Comparison of ENCODE assay signal across 11 mouse cellular contexts in the genomic region with DNA sequence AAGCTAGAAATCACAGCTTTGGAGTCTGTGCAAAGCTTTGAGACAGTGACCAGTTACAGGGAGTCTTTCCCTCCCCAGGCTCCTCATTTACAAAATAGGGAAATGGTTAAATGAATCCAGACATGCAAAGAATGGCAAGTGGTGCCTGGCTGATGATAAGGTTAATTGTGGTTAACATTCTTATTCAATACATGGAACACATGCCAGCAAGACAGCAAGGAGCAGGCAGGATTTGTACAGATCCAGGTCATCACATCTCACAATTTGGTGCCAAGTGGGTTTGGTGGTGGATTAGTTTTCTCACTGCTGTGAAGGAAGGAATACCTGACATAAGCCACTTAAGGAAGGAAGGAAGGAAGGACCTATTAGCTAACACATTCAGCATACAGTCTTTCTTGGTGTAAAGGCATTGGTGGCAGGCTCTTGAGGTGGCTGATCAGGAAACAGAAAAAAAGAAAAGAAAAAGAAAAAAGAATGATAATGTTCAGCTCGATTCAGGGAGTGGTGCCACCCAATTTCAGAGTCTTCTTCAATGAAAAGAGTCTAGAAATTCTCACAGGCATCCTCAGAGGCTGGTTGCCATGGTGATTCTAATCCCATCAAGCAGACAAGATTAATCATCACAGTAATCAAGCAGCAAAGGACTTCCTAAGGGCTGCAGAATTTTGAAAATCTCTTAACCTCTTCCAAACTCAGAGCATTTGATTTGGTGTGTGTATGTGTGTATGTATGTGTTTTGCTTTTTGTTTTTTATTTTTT. TPM values are rescaled to one million over a fixed set of nuclear protein-coding genes. Genes with fewer than 3 reads are reported as not detected.
DNase-seq lines count a peak whose midpoint lies in the region; ATAC-seq and TF ChIP-seq lines count a peak whose summit lies in the region.
"Had no signal": no experiment of that assay in that cellular context is flagged by ENCODE, and none has a peak within 500 bp of the region (broad histone marks: within the 10 kb centered on the region; RNA-seq: fewer than 3 reads in every experiment).

No protein-coding gene starts in this region.

- H3K9ac ChIP-seq in forebrain, embryonic 12.5 days = no peak overlapping the region
- H3K9ac ChIP-seq in midbrain, embryonic 11.5 days (ENCODE audit: low read length) = no peak overlapping the region
- H3K9ac ChIP-seq: embryonic facial prominence, embryonic 15.5 days; kidney, embryonic 15.5 days; lung, embryonic 15.5 days had no signal

- no peak for DNase-seq in gastrocnemius, adult 2 months
- DNase-seq in gastrocnemius, postnatal 36 days = no peak
- DNase-seq in MN1 (ENCODE audit: low spot score) = peak; percentile 52
- DNase-seq in midbrain, embryonic 11.5 days (ENCODE audit: low spot score, missing footprints) = no peak
- DNase-seq in thymus, postnatal 14 days = no peak
- no peak for DNase-seq in frontal cortex, postnatal 25 days (ENCODE audit: low spot score in 2 of 2)

- no peak for TF ChIP-seq CTCF in gastrocnemius, adult 2 months (IDR thresholded peaks at IDR 0.05)

- H3K27me3 ChIP-seq in forebrain, embryonic 12.5 days = no peaks in the 10 kb centered on the region
- no peaks in the 10 kb centered on the region for H3K27me3 ChIP-seq in midbrain, embryonic 11.5 days (ENCODE audit: control insufficient read depth, insufficient read depth, low read length)
- H3K27me3 ChIP-seq: embryonic facial prominence, embryonic 15.5 days; kidney, embryonic 15.5 days; lung, embryonic 15.5 days had no signal

- no peaks in the 10 kb centered on the region for H3K9me3 ChIP-seq in forebrain, embryonic 12.5 days
- no peaks in the 10 kb centered on the region for H3K9me3 ChIP-seq in midbrain, embryonic 11.5 days (ENCODE audit: control insufficient read depth, low read length)
- H3K9me3 ChIP-seq: embryonic facial prominence, embryonic 15.5 days; kidney, embryonic 15.5 days; lung, embryonic 15.5 days had no signal

- peaks cover 32% of the 10 kb centered on the region for H3K4me1 ChIP-seq in forebrain, embryonic 12.5 days
- H3K4me1 ChIP-seq in midbrain, embryonic 11.5 days (ENCODE audit: control insufficient read depth, insufficient read depth, low read length) = peaks cover 11% of the 10 kb centered on the region

- no peak overlapping the region for H3K4me3 ChIP-seq in gastrocnemius, adult 2 months
- no peak overlapping the region for H3K4me3 ChIP-seq in forebrain, embryonic 12.5 days (replicated peaks)
- no peak overlapping the region for H3K4me3 ChIP-seq in midbrain, embryonic 11.5 days (ENCODE audit: low read depth, low read length)
- H3K4me3 ChIP-seq: embryonic facial prominence, embryonic 15.5 days; kidney, embryonic 15.5 days; lung, embryonic 15.5 days had no signal

- peak overlapping the region; percentile 78 for H3K27ac ChIP-seq in gastrocnemius, adult 2 months
- peak overlapping the region; percentile 77 for H3K27ac ChIP-seq in forebrain, embryonic 12.5 days
- 0 out of 2 replicates have a peak overlapping the region, but pooled peaks have one; percentile 3 for H3K27ac ChIP-seq in midbrain, embryonic 11.5 days (ENCODE audit: low read depth, low read length)
- H3K27ac ChIP-seq: embryonic facial prominence, embryonic 15.5 days; kidney, embryonic 15.5 days had no signal

- intact Hi-C loops in gastrocnemius, adult 2 months (cut with DNase I) = loop anchor here (10.0 kb wide), 1 partner anchor 76 kb away; no protein-coding TSS in a partner anchor
- intact Hi-C loops in gastrocnemius, postnatal 36 days (cut with DNase I) = no loop called here

- WGBS in forebrain, embryonic 12.5 days = 0% methylated on average over 1 of the region's 1 CpGs
- 9% methylated on average over 1 of the region's 1 CpGs for WGBS in midbrain, embryonic 11.5 days

- peak overlapping the region; percentile 10; the same call in 1 of the 2 replicates for H3K4me2 ChIP-seq in forebrain, embryonic 12.5 days
- no peak overlapping the region for H3K4me2 ChIP-seq in midbrain, embryonic 11.5 days
- H3K4me2 ChIP-seq: embryonic facial prominence, embryonic 15.5 days; kidney, embryonic 15.5 days; lung, embryonic 15.5 days had no signal

- H3K36me3 ChIP-seq in forebrain, embryonic 12.5 days (replicated peaks) = no peaks in the 10 kb centered on the region
- no peaks in the 10 kb centered on the region for H3K36me3 ChIP-seq in midbrain, embryonic 11.5 days (ENCODE audit: control insufficient read depth, insufficient read depth, low read length)

- ATAC-seq in forebrain, embryonic 12.5 days (ENCODE audit: low FRiP score) = no peak
- no peak for ATAC-seq in midbrain, embryonic 11.5 days (ENCODE audit: low FRiP score)
- ATAC-seq in erythroid progenitor cell, adult 5-6 weeks (replicated peaks; ENCODE audit: low FRiP score, poor library complexity, severe bottlenecking) = no peak

RNA-seq across cellular contexts. Expression of a gene that starts 27.1 kb away (rescaled TPM):
- total RNA-seq in gastrocnemius, adult 2 months (2021) = 100 to 1,000 TPM; 133 to 186 TPM
- 100 to 1,000 TPM; 130 to 132 TPM for total RNA-seq in gastrocnemius, postnatal 36 days (2021)
- polyA plus RNA-seq in forebrain, embryonic 12.5 days (2016; fragmentation: Nextera tagmentation; extraction: Ambion mirVana) = 3.0 and 3.6 TPM in 2 replicates
- 3.0 and 4.3 TPM in 2 replicates for polyA plus RNA-seq in midbrain, embryonic 11.5 days (2014; fragmentation: Nextera tagmentation; extraction: Ambion mirVana)
- 1.4 and 2.9 TPM in 2 replicates for total RNA-seq in erythroid progenitor cell, adult 5-6 weeks (2015; ENCODE audit: low replicate concordance)
- total RNA-seq in erythroid progenitor cell, adult 5-6 weeks (2017; ENCODE audit: low replicate concordance) = 0.38 and 2.2 TPM in 2 replicates

Comparison
In these comparisons a context has a peak if more than half of its experiments do, and no peak if none do; other contexts are left out.
1. H3K27ac ChIP-seq: peak in every context shown above with its lines; median percentile 78 in gastrocnemius, adult 2 months; 77 in forebrain, embryonic 12.5 days; 3 in midbrain, embryonic 11.5 days.
2. RNA of a gene that starts 27.1 kb away (total RNA-seq): 133 to 186 TPM in gastrocnemius, adult 2 months and 130 to 132 TPM in gastrocnemius, postnatal 36 days; 0.38 to 2.9 TPM in erythroid progenitor cell, adult 5-6 weeks; every median in the first group is over 10 times any median in the second.